Mouse (Mus musculus) urinary bladder, postnatal 25 days (tissue): Measurements from ENCODE around the gene Id2.

Source experiments
- DNase-seq: peaks from one replicate; pipeline ENCODE4 v3.0.0; 2022; ENCODE audit warnings: low spot score

Id2 gene

GRCm38 (mm10) chr12:25097052-25097209 lies at the start of gene Id2:
Gene Id2 (minus strand): TSS chr12:25097140.
- no peak for DNase-seq

GRCm38 (mm10) chr12:25145344-25145698 lies 48.4 kb upstream of the Id2 start:
- no peak for DNase-seq

GRCm38 (mm10) chr12:25144591-25145343 lies 47.8 kb upstream of the Id2 start:
- no peak for DNase-seq

GRCm38 (mm10) chr12:25143492-25143891 lies 46.6 kb upstream of the Id2 start:
- DNase-seq = no peak

GRCm38 (mm10) chr12:25142251-25142650 lies 45.3 kb upstream of the Id2 start:
- no peak for DNase-seq

- no peak for DNase-seq
Observed at GRCm38 (mm10) chr12:25141311-25141710, 44.4 kb upstream of the Id2 start.

GRCm38 (mm10) chr12:25140115-25140514 lies 43.2 kb upstream of the Id2 start:
- DNase-seq = no peak

GRCm38 (mm10) chr12:25138616-25139015 lies 41.7 kb upstream of the Id2 start:
- no peak for DNase-seq

GRCm38 (mm10) chr12:25132046-25132445 lies 35.1 kb upstream of the Id2 start:
- DNase-seq = no peak

GRCm38 (mm10) chr12:25127629-25128028 lies 30.7 kb upstream of the Id2 start:
- no peak for DNase-seq

- DNase-seq = no peak
Observed at GRCm38 (mm10) chr12:25126228-25126627, 29.3 kb upstream of the Id2 start.

GRCm38 (mm10) chr12:25125239-25125776 lies 28.4 kb upstream of the Id2 start:
- no peak for DNase-seq

- DNase-seq = no peak
Observed at GRCm38 (mm10) chr12:25124431-25125238, 27.7 kb upstream of the Id2 start.

- no peak for DNase-seq
Observed at GRCm38 (mm10) chr12:25120753-25121152, 23.8 kb upstream of the Id2 start.

GRCm38 (mm10) chr12:25119278-25119677 lies 22.3 kb upstream of the Id2 start:
- no peak for DNase-seq

- no peak for DNase-seq
Observed at GRCm38 (mm10) chr12:25117856-25118511, 21.0 kb upstream of the Id2 start.

- no peak for DNase-seq
Observed at GRCm38 (mm10) chr12:25116126-25116525, 19.2 kb upstream of the Id2 start.

GRCm38 (mm10) chr12:25114426-25114825 lies 17.5 kb upstream of the Id2 start:
- no peak for DNase-seq

GRCm38 (mm10) chr12:25113357-25113756 lies 16.4 kb upstream of the Id2 start:
- no peak for DNase-seq

GRCm38 (mm10) chr12:25112806-25113205 lies 15.9 kb upstream of the Id2 start:
- DNase-seq = no peak

- no peak for DNase-seq
Observed at GRCm38 (mm10) chr12:25110682-25111078, 13.7 kb upstream of the Id2 start.

GRCm38 (mm10) chr12:25109971-25110681 lies 13.2 kb upstream of the Id2 start:
- peak; percentile 53 for DNase-seq
